Mouse (Mus musculus) embryonic fibroblast, embryonic 13.5 days (primary cell): ENCODE measurements around the gene Tmem206. TPM values are rescaled to one million over a fixed set of nuclear protein-coding genes. Genes with fewer than 3 reads are reported as not detected.

ENCODE experiments used
- H3K27ac ChIP-seq: 2 replicates; pipeline ENCODE4 v1.5.1; 2012; ENCODE audit warnings: low read length, control low read depth, inconsistent platforms; ENCODE audit not compliant: insufficient read depth
- H3K4me1 ChIP-seq: 2 replicates; pipeline ENCODE4 v1.6.1; 2011; ENCODE audit warnings: low read length; ENCODE audit not compliant: control insufficient read depth, insufficient read depth
- H3K4me3 ChIP-seq: 2 replicates; pipeline ENCODE4 v1.5.1; 2011; ENCODE audit warnings: mild to moderate bottlenecking, control low read depth, low read length; ENCODE audit not compliant: insufficient read depth
- CTCF ChIP-seq: IDR thresholded peaks from 2 replicates; pipeline ENCODE4 v1.5.1; 2011; ENCODE audit warnings: mild to moderate bottlenecking, control low read depth, low read length, moderate library complexity, borderline replicate concordance; ENCODE audit not compliant: insufficient read depth
- POLR2A ChIP-seq: IDR thresholded peaks from 2 replicates; pipeline ENCODE4 v1.6.1; 2011; ENCODE audit warnings: low read depth, mild to moderate bottlenecking, control low read depth, low read length, moderate library complexity
- polyA plus RNA-seq: library from polyadenylated mRNA; stranded (reverse); fragments of >200 nt; gene quantifications from 2 replicates; pipeline ENCODE4 v1.2.4, GENCODE M21; 2011; ENCODE audit warnings: low read depth; ENCODE audit not compliant: missing spikeins, insufficient read length

Gene Tmem206
- 10.1 and 12.0 TPM in 2 replicates for polyA plus RNA-seq

DNA sequence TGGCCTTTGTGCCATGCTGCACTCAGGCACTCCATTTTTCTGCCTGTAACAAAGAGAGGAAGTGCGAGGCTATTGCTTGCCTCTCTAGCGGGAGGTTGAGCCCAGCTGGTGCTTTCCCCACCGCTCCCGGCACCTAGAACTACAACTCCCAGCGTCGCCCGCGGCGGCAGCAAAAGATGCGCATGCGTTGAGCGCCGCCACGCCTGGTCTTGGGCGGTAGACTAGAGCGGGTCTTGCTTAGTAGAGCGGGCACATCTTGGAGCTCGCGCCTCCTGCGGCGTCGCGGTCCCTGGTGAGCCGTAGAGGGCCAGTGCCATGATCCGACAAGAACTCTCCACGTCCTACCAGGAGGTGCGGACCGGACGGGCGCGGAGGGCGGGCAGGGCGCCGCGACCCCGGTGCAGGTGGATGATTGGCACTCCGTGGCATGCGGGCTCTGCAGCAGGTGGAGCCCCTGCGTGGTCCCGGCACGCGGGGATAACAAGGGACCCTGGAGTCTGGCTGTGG, at the start of gene Tmem206:
TSS of gene Tmem206 (plus strand) at position 187 of the 507 bp plus-strand sequence.
- H3K4me1 ChIP-seq: no peaks in the 10 kb centered on the region
- TF ChIP-seq CTCF (no peak), POLR2A (peak; percentile 94)
- peak within 1 kb of the TSS; percentile 57 for H3K4me3 ChIP-seq
- H3K27ac ChIP-seq: no peak within 1 kb of the TSS

DNA sequence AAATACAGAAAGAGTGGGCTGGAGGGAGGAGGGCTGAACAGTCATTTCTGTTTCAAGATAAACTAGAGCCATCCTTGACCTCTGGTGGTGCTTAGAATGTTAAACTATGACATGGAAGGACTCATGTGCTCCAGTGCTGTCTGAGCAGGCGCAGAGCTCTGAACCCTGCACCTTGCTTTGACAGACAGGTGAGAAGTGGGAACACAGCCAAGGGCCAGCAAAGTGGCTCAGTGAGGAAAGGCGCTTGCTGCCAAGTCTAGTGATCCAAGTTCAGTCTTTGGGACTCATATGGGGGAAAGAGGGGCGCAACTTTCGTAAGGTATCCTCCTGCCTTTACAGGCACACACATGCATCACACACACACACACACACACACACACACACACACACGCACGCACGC, 49.5 kb upstream of the Tmem206 start:
- Histone ChIP-seq H3K27ac (no peak overlapping the region), H3K4me3 (no peak overlapping the region), H3K4me1 (peaks cover 3% of the 10 kb centered on the region)
- no peak for TF ChIP-seq POLR2A
- TF ChIP-seq CTCF: no peak

GRCm38 (mm10) chr1:191277549-191278059, 48.1 kb upstream of the Tmem206 start:
- TF ChIP-seq POLR2A (no peak), CTCF (no peak)
- H3K27ac ChIP-seq: no peak overlapping the region

DNA sequence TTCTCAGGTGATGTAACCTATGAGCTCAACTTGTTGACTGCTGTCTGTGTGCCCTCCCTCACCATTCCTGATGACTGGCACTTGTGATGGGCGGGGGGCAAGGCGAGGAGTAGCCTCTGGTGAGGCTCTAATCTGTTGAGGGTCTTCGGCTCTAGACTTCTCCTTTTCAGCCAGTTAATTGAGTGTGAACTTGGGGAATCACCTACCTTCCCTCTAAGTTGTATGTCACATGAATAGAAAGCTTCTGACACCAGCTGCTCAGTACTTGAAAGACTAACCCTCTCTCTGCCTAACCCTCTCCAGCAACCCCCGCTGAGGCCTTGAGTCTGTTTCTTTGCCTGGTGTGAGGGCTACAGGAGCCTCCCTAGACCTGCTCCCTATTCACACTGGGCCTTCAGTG, 47.4 kb upstream of the Tmem206 start:
- TF ChIP-seq POLR2A: no peak
- TF ChIP-seq CTCF: no peak
- H3K4me1 ChIP-seq: peaks cover 3% of the 10 kb centered on the region
- H3K4me3 ChIP-seq: no peak overlapping the region
- no peak overlapping the region for H3K27ac ChIP-seq

More at GRCm38 (mm10) chr1:191277549-191278059, 48.1 kb upstream of the Tmem206 start:
- peaks cover 3% of the 10 kb centered on the region for H3K4me1 ChIP-seq
- H3K4me3 ChIP-seq: no peak overlapping the region

DNA sequence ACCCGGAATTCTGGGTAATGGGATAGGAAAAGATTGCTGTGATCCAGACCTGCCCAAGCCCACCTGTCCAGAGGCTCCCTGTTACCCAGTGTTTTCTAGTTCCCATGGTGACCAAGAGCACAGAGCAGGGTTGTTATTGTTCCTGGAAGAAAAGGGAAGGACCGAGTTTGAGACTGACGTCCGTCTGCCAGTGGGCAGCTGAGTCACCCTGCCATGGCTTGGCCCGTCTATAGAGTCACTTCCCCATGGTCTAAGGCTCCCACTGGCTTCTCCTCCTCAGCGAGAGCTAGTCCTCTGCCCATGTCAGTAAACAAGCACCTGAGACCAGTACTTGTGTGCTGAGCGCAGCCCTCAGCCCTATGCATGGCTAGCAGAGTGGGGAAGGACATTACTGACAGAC, 44.5 kb upstream of the Tmem206 start:
- TF ChIP-seq POLR2A (no peak), CTCF (no peak)
- Histone ChIP-seq H3K4me1 (peaks cover 3% of the 10 kb centered on the region), H3K27ac (no peak overlapping the region), H3K4me3 (no peak overlapping the region)

DNA sequence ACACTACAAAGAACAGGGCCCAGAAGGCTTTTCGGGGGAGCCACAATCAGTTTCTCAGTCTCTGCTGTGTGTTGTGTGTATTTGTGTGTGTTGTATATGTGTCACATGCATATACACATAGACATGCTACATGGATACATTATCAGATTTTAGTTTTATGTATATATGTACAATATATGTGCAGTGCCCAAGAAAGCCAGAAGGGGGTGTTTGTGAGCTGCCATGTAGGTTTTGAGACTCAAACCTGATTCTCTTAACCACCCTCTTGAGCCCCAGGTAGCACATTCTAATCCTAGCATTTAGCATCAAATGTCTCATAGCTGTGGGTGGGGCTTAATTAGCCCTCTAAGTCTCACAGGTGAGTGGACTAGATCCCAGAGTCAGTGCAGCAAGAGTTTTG, 43.4 kb upstream of the Tmem206 start:
- H3K4me1 ChIP-seq: peaks cover 3% of the 10 kb centered on the region
- TF ChIP-seq CTCF (no peak), POLR2A (no peak)

GRCm38 (mm10) chr1:191283110-191284040, 42.3 kb upstream of the Tmem206 start:
- Histone ChIP-seq H3K4me1 (no peaks in the 10 kb centered on the region), H3K4me3 (no peak overlapping the region), H3K27ac (no peak overlapping the region)
- no peak for TF ChIP-seq CTCF
- TF ChIP-seq POLR2A: no peak

More for the DNA sequence above, 43.4 kb upstream of the Tmem206 start:
- H3K27ac ChIP-seq: no peak overlapping the region
- H3K4me3 ChIP-seq: no peak overlapping the region

DNA sequence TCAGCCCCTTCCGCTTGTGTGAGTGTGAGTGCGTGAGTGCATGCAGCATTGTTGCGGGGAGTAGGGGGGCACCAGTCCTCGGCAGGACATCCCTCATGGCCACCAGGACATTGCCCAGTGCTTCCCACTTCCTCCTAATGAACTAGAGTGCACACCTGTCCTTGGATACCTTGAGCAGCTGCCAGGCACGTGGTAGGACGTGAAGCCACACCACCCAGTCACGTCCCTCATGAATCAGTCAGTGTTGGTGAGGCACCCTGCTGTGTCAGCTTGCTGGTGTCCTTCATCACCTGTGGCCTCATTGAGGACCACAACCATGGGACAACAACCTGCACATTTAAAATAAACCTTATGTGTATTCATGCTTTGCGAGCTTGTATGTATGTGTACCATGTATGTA, 41.2 kb upstream of the Tmem206 start:
- TF ChIP-seq POLR2A (no peak), CTCF (no peak)
- Histone ChIP-seq H3K27ac (no peak overlapping the region), H3K4me3 (no peak overlapping the region), H3K4me1 (no peaks in the 10 kb centered on the region)

- Histone ChIP-seq H3K27ac (no peak overlapping the region), H3K4me1 (no peaks in the 10 kb centered on the region), H3K4me3 (no peak overlapping the region)
- peak; percentile 31; the same call in 1 of the 2 replicates for TF ChIP-seq CTCF
- no peak for TF ChIP-seq POLR2A
These were observed 37.0 kb upstream of the Tmem206 start for GRCm38 (mm10) chr1:191288762-191289161.

- Histone ChIP-seq H3K27ac (no peak overlapping the region), H3K4me3 (no peak overlapping the region), H3K4me1 (no peaks in the 10 kb centered on the region; the same call in 1 of the 2 replicates)
- TF ChIP-seq CTCF (no peak), POLR2A (no peak)
These were observed 33.4 kb upstream of the Tmem206 start for GRCm38 (mm10) chr1:191292348-191292747.

- Histone ChIP-seq H3K27ac (no peak overlapping the region), H3K4me1 (no peaks in the 10 kb centered on the region; the same call in 1 of the 2 replicates), H3K4me3 (no peak overlapping the region)
- no peak for TF ChIP-seq CTCF
- TF ChIP-seq POLR2A: no peak
These were observed 32.7 kb upstream of the Tmem206 start for GRCm38 (mm10) chr1:191293051-191293450.
